Mouse (Mus musculus) left cerebral cortex, postnatal 14 days (tissue): ENCODE measurements around the gene 4930469K13Rik. TPM values are rescaled to one million over a fixed set of nuclear protein-coding genes. Genes with fewer than 3 reads are reported as not detected.

ENCODE experiments used
- DNase-seq, 2 experiments: peaks; one replicate each; pipeline ENCODE4 v3.0.0; 2021 to 2022; ENCODE audit warnings: low spot score in 2 of 2, mixed read lengths in 1 of 2
- intact Hi-C: fragments of 180-260 bp; cut with DNase I; formaldehyde crosslinking; loops from one replicate; pipeline ENCODE4 v1.15.1; 2025
- total RNA-seq, 2 experiments: library from RNA; stranded (reverse); gene quantifications; 2 replicates each; pipeline ENCODE4 v1.2.3; 2021

The 4930469K13Rik gene
- total RNA-seq, 2 experiments from 2014 or later = not detected

GRCm38 (mm10) chr11:33926551-33926950, 171.8 kb downstream of the 4930469K13Rik start:
- intact Hi-C loops = loop anchor here (5.0 to 10.0 kb wide), 2 partner anchors 81 to 288 kb away; no protein-coding TSS in a partner anchor
- no peak for DNase-seq

GRCm38 (mm10) chr11:33925778-33926177, 172.6 kb downstream of the 4930469K13Rik start:
- no peak for DNase-seq
- intact Hi-C loops = loop anchor here (5.0 to 10.0 kb wide), 2 partner anchors 82 to 289 kb away; no protein-coding TSS in a partner anchor

Other genes starting within 250 kb of the 4930469K13Rik start
- gene Kcnmb1, start 135.5 kb downstream of the 4930469K13Rik start, total RNA-seq = under 1 TPM; 0.23 to 0.42 TPM
- 10 to 100 TPM; 38.1 to 39.6 TPM for gene Kcnip1, start 105.4 kb downstream of the 4930469K13Rik start, total RNA-seq
- gene Lcp2, start 51.6 kb downstream of the 4930469K13Rik start, total RNA-seq = 1 to 10 TPM; 4.6 TPM
- not detected for gene Foxi1, start 109.5 kb upstream of the 4930469K13Rik start, total RNA-seq
- 1 to 10 TPM; 1.0 to 1.6 TPM for gene Fam196b, start 216.3 kb upstream of the 4930469K13Rik start, total RNA-seq